Mouse (Mus musculus) hindbrain, embryonic 14.5 days (tissue): ENCODE measurements around the gene Olfr94. TPM values are rescaled to one million over a fixed set of nuclear protein-coding genes. Genes with fewer than 3 reads are reported as not detected.

Experiments
- ATAC-seq: fragments of 200-750 bp; cut with Nextera tagmentation; 2 replicates; pipeline ENCODE4 v1.8.0; 2017; ENCODE audit warnings: moderate number of reproducible peaks, mild to moderate bottlenecking, moderate TSS enrichment, moderate library complexity; ENCODE audit not compliant: low FRiP score
- DNase-seq: peaks from one replicate; pipeline ENCODE4 v3.0.0-alpha.2; 2015; ENCODE audit warnings: low spot score
- H3K27ac ChIP-seq: fragments of 300-500 bp; sonication (generic); 2 replicates; pipeline ENCODE4 v1.5.1; 2014; ENCODE audit warnings: mild to moderate bottlenecking, moderate library complexity
- H3K27me3 ChIP-seq: fragments of 300-500 bp; sonication (generic); 2 replicates; pipeline ENCODE4 v1.6.1; 2014; ENCODE audit warnings: mild to moderate bottlenecking, low read length, mixed read lengths; ENCODE audit not compliant: control insufficient read depth, insufficient read depth
- H3K36me3 ChIP-seq: fragments of 300-500 bp; sonication (generic); replicated peaks from 2 replicates; pipeline ENCODE4 v1.6.1; 2014; ENCODE audit not compliant: control insufficient read depth, insufficient read depth
- H3K4me1 ChIP-seq: fragments of 300-500 bp; sonication (generic); replicated peaks from 2 replicates; pipeline ENCODE4 v1.6.1; 2014; ENCODE audit warnings: antibody characterized with exemption, low read length, mixed read lengths; ENCODE audit not compliant: control insufficient read depth, insufficient read depth
- H3K4me2 ChIP-seq: fragments of 300-500 bp; sonication (generic); replicated peaks from 2 replicates; pipeline ENCODE4 v1.6.1; 2014; ENCODE audit warnings: mild to moderate bottlenecking, moderate library complexity
- H3K4me3 ChIP-seq: fragments of 300-500 bp; sonication (generic); replicated peaks from 2 replicates; pipeline ENCODE4 v1.5.1; 2014; ENCODE audit warnings: mild to moderate bottlenecking, low read length
- H3K9ac ChIP-seq: fragments of 300-500 bp; sonication (generic); 2 replicates; pipeline ENCODE4 v1.6.1; 2014
- H3K9me3 ChIP-seq: fragments of 300-500 bp; sonication (generic); 2 replicates; pipeline ENCODE4 v1.6.1; 2016; ENCODE audit warnings: low read length; ENCODE audit not compliant: control insufficient read depth
- WGBS: fragments of 180-500 bp; shearing (Covaris S2); extraction: QIAGEN DNeasy Blood & Tissue Kit; methylation state at CpG from one replicate; pipeline ENCODE4 v1.1.7; 2014; 5-methylcytosine and 5-hydroxymethylcytosine counted together
- polyA plus RNA-seq: library from polyadenylated mRNA; unstranded; fragments of >200 nt; fragmentation: Nextera tagmentation; extraction: Ambion mirVana; gene quantifications from 2 replicates; pipeline ENCODE4 v1.2.1, GENCODE M21; 2014

Olfr94 gene
- polyA plus RNA-seq, 1 experiment from 2014 or later = not detected

GRCm38 (mm10) chr17:37210884-37211768, 10.3 kb upstream of the Olfr94 start:
- H3K36me3 ChIP-seq = no peaks in the 10 kb centered on the region
- no peak overlapping the region for H3K27ac ChIP-seq
- 0 out of 2 replicates have a peak, but pooled peaks cover 5% of the 10 kb centered on the region for H3K4me1 ChIP-seq
- peak overlapping the region; percentile 63 for H3K9ac ChIP-seq
- WGBS = 19% methylated on average over 40 of the region's 40 CpGs
- ATAC-seq = peak; percentile 79
- H3K4me3 ChIP-seq = peak overlapping the region; percentile 38
- H3K9me3 ChIP-seq = no peaks in the 10 kb centered on the region
- peaks cover 6% of the 10 kb centered on the region; the same call in 1 of the 2 replicates for H3K27me3 ChIP-seq
- DNase-seq = peak; percentile 29
- peak overlapping the region; percentile 58 for H3K4me2 ChIP-seq

GRCm38 (mm10) chr17:37203917-37204236, 3.1 kb upstream of the Olfr94 start:
- no peak overlapping the region for H3K4me3 ChIP-seq
- no peak for DNase-seq
- H3K9me3 ChIP-seq = no peaks in the 10 kb centered on the region
- H3K36me3 ChIP-seq = no peaks in the 10 kb centered on the region
- no peak overlapping the region for H3K27ac ChIP-seq
- no peak overlapping the region for H3K4me2 ChIP-seq
- H3K9ac ChIP-seq = no peak overlapping the region
- H3K4me1 ChIP-seq = no peaks in the 10 kb centered on the region
- ATAC-seq = peak; percentile 57; the same call in 1 of the 2 replicates
- WGBS = 35% methylated on average over 3 of the region's 3 CpGs
- no peaks in the 10 kb centered on the region; the same call in 1 of the 2 replicates for H3K27me3 ChIP-seq

DNA sequence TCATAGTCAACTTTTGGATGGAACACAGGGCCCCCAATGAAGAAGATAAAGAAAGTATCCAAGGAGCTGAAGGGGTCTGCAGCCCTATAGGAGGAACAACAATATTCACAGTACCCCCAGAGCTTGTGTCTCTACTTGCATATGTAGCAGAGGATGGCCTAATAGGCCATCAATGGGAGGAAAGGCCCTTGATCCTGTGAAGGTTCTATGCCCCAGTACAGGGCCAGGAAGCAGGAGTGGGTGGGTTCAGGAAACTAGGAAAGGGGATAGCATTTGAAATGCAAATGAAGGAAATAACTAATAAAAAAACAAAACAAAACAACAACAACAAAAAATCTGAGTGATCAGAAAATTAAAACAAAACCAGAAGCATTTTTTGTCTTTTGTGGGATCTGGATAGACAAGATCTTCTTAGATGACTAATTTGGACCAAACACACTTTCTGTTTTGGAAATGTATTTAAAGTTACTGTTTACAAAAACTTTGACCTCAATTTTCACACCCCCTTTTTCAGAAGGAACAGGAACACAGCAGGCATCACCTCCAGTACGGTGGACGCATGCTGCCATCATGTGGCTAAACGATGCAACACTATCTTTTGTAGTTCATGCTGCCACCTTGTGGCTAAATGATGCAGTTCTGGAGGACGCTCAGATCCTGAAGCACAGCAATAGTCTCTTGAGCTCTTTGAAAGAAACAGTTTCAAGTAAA, 2.6 kb upstream of the Olfr94 start:
- ATAC-seq (peak; percentile 90), DNase-seq (peak; percentile 95)
- Histone ChIP-seq H3K9ac (no peak overlapping the region), H3K9me3 (no peaks in the 10 kb centered on the region), H3K4me1 (no peaks in the 10 kb centered on the region), H3K27ac (no peak overlapping the region), H3K4me3 (no peak overlapping the region), H3K4me2 (no peak overlapping the region), H3K36me3 (no peaks in the 10 kb centered on the region), H3K27me3 (peaks cover 3% of the 10 kb centered on the region)
- WGBS = 0% methylated on average over 4 of the region's 4 CpGs

DNA sequence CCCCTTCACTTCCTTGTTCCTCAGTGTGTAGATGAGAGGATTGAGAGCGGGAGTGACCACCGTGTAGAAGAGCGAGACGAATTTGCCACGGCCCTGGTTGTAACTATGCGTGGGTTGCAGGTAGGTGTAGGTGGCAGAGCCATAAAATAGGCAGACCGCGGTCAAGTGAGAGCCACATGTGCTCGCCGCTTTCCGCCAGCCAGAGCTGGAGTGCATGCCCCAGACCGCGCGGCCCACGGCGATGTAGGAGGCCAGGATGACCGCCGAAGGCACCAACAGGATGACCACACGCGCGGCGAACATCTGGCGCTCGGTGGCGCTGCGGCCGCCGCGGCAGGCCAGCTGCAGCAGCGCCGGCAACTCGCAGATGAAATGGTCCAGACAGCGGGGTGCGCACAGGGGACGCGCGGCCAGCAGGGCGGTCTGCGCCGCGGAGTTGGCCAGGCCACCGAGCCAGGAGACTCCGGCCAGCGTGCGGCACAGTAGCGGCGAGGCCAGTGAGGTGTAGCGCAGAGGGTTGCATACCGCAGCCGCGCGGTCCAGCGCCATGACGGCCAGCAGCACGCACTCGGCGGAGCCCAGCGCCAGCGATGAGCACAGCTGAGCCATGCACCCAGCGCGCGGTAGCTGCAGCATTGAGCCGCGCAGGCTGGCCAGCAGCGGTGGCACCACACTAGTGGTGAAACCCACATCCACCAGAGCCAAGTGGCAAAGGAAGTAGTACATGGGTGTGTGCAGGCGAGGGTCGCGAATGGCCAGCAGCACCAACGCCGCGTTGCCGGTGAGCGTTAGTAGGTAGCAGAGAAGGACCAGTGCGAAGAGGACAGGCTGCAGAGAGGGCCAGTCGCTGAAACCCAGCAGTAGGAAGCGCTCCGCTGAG, 3.7 kb downstream of the Olfr94 start:
- peaks cover 21% of the 10 kb centered on the region for H3K27me3 ChIP-seq
- WGBS = under 1% methylated on average over 77 of the region's 77 CpGs
- ATAC-seq (peak; percentile 94), DNase-seq (peak; percentile 59)
- H3K9ac ChIP-seq = peak overlapping the region; percentile 75
- H3K4me3 ChIP-seq = peak overlapping the region; percentile 57
- no peaks in the 10 kb centered on the region for H3K9me3 ChIP-seq
- H3K4me1 ChIP-seq = no peaks in the 10 kb centered on the region
- peak overlapping the region; percentile 89 for H3K4me2 ChIP-seq
- peak overlapping the region; percentile 40 for H3K27ac ChIP-seq
- H3K36me3 ChIP-seq = no peaks in the 10 kb centered on the region

GRCm38 (mm10) chr17:37194782-37195181, 6.0 kb downstream of the Olfr94 start:
- Histone ChIP-seq H3K36me3 (no peaks in the 10 kb centered on the region), H3K9me3 (no peaks in the 10 kb centered on the region), H3K4me2 (no peak overlapping the region), H3K4me3 (no peak overlapping the region), H3K27ac (no peak overlapping the region), H3K9ac (no peak overlapping the region), H3K4me1 (no peaks in the 10 kb centered on the region), H3K27me3 (peaks cover 21% of the 10 kb centered on the region)
- WGBS = 94% methylated on average over 5 of the region's 5 CpGs
- DNase-seq (no peak), ATAC-seq (no peak)

DNA sequence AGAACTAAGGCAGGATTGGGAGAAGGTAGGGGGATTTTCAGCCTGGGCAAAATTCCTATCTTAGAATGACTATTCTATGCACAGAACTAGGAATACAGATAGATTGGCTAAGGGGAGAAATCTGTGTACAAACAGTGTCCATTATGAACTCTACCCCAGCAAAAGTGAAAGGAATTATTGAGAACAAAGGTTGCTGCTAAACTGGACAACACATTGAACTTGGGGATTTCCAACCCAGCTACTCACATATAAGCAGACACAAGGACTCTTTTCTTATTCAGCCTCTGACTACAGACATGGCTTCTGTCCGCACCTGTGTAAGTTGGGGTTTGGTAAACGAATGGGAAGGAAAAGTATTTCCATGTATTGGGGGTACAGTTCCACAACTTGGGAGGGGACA, 7.1 kb downstream of the Olfr94 start, which contains the start of gene Ubd:
TSS of gene Ubd (plus strand) at position 237 of the 400 bp plus-strand sequence.
- DNase-seq (no peak), ATAC-seq (no peak)
- H3K9me3 ChIP-seq = no peaks in the 10 kb centered on the region
- H3K4me1 ChIP-seq = no peaks in the 10 kb centered on the region
- H3K27me3 ChIP-seq = peaks cover 20% of the 10 kb centered on the region
- no peak within 1 kb of the TSS for H3K4me2 ChIP-seq
- H3K27ac ChIP-seq = no peak within 1 kb of the TSS
- 93% methylated on average over 2 of the region's 2 CpGs for WGBS
- H3K36me3 ChIP-seq = no peaks in the 10 kb centered on the region
- H3K9ac ChIP-seq = no peak within 1 kb of the TSS
- H3K4me3 ChIP-seq = no peak within 1 kb of the TSS

- Histone ChIP-seq H3K27ac (no peak overlapping the region), H3K27me3 (peaks cover 15% of the 10 kb centered on the region), H3K4me3 (no peak overlapping the region), H3K4me2 (no peak overlapping the region), H3K9ac (no peak overlapping the region), H3K9me3 (no peaks in the 10 kb centered on the region), H3K4me1 (no peaks in the 10 kb centered on the region), H3K36me3 (no peaks in the 10 kb centered on the region)
- ATAC-seq = no peak
- no peak for DNase-seq
Observed at GRCm38 (mm10) chr17:37193032-37193431, 7.8 kb downstream of the Olfr94 start.

- no peaks in the 10 kb centered on the region for H3K9me3 ChIP-seq
- DNase-seq = peak; percentile 71
- H3K36me3 ChIP-seq = no peaks in the 10 kb centered on the region
- H3K27me3 ChIP-seq = peaks cover 7% of the 10 kb centered on the region
- no peak overlapping the region for H3K4me3 ChIP-seq
- H3K9ac ChIP-seq = no peak overlapping the region
- 39% methylated on average over 2 of the region's 2 CpGs for WGBS
- H3K27ac ChIP-seq = no peak overlapping the region
- no peaks in the 10 kb centered on the region for H3K4me1 ChIP-seq
- ATAC-seq = no peak
- H3K4me2 ChIP-seq = no peak overlapping the region
Observed at GRCm38 (mm10) chr17:37190711-37191110, 10.1 kb downstream of the Olfr94 start.

DNA sequence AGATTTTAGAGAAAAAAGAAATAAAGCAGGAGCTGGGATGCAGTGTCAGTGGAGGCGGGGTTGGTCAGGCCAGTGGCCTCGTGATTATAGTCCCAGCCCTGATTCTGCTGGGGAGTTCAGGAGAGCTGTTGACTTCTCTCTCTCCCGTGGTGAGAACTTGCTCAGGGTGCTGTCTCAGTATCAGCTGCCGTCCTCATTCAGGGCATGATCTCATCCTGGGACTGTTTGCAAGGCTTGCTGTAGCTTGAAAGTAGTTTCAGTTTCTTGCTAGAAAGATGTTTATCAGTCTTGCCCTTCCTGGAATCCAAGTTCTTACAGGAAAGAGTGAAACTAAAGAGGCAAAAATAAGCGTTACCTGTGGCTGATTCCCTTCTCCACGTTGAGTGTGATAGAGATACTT, 15.3 kb downstream of the Olfr94 start:
- Histone ChIP-seq H3K9ac (no peak overlapping the region), H3K36me3 (no peaks in the 10 kb centered on the region), H3K27ac (no peak overlapping the region), H3K4me1 (no peaks in the 10 kb centered on the region), H3K27me3 (no peaks in the 10 kb centered on the region), H3K9me3 (no peaks in the 10 kb centered on the region), H3K4me3 (no peak overlapping the region), H3K4me2 (no peak overlapping the region)
- no peak for ATAC-seq
- 60% methylated on average over 6 of the region's 6 CpGs for WGBS
- DNase-seq = no peak
